Mouse (Mus musculus) forelimb bud, embryonic 11.5 days (tissue): ENCODE measurements around the gene Mcl1.
"Not testable (repeated sequence)": the region's sequence is repeated elsewhere in the genome, so short reads cannot be mapped to it uniquely, and the experiment has no call there.

ENCODE experiments used
- DNase-seq: peaks from one replicate; pipeline ENCODE4 v3.0.0-alpha.2; 2012; ENCODE audit warnings: low read depth, low spot score

The Mcl1 gene

DNA sequence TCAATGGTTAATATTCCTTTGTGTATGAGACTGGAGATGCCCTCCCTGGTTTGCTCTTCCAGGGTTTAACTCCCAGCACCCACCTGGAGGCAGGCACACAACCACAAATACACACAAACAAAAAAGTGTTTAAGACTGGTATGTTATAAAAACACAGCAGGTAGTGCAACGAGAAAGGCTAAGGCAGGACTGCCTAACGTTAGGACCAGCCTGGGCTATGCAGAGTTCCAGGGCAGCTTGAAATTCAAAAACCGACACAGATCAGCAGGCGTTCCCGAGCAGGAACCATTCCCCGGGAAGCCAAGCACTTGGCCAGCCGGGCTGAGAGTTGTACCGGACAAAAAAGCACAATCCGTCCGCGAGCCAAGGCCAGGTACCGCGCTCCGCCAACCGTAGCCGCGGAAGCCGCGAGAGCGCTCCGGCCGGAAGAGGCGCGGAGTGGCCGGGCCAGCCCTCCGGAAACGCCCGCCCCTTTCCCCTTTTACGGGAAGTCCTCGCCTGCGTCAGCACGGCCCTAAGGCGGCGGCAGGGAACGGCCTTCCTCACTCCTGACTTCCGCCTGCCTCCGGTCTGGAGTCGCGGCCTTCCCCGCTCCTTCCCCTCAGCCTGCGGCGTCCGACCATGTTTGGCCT lies at the start of gene Mcl1:
Gene Mcl1, plus strand, starts transcription at position 553 of the 632 bp plus-strand sequence.
- peak; percentile 93 for DNase-seq

GRCm38 (mm10) chr3:95609195-95609594 lies 49.4 kb upstream of the Mcl1 start:
- DNase-seq: no peak

DNA sequence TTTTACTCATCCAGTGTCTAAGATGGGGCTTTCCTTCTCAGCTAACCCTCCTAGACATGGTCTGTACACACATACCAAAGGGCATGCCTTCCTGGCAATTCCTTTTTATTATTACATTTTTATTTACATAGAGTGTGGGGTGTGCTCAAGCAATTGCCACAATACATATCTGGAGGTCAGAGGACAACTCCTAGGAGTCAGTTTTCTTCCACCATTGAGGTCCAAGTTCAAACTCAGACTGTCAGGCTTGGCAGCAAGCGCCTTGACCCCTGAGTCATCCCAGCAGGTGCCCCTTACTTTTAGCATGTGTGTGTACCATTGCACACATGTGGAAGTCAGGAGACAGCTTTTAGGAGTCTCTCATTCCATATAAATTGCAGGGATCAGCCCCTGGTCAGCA lies 44.6 kb upstream of the Mcl1 start:
- DNase-seq: no peak

DNA sequence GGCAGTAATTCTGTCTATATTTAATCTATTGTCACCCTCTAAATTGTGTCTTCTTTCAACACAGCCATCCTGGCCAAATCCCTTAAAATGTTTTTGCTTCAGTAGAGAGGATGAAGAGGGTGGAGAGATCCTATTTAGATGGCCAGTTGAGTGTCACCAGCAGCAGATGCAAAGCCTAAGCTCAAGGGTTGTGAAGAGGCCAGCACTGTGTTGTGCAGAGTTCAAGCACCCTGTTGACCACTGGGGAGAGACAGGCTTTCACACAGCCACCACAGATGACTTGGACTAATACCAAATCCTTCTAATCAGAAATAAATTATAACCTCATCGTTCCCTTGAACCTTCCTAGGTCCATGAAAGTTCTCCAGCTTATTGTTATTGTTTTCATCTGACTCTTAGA lies 40.1 kb upstream of the Mcl1 start:
- no peak for DNase-seq

- no peak for DNase-seq
Observed at GRCm38 (mm10) chr3:95621241-95621640, 37.3 kb upstream of the Mcl1 start.

DNA sequence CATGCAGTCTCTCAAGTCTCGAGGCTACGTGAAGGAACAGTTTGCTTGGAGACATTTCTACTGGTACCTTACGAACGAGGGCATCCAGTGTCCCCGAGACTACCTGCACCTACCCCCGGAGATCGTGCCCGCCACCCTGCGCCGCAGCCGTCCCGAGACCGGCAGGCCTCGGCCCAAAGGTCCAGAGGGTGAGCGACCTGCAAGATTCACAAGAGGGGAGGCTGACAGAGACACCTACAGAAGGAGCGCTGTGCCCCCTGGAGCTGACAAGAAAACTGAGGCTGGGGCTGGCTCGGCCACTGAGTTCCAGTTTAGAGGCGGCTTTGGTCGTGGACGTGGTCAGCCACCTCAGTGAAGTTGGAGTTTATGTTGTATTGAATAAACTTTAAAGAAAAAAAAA lies 36.2 kb upstream of the Mcl1 start:
- DNase-seq: not testable (repeated sequence)

DNA sequence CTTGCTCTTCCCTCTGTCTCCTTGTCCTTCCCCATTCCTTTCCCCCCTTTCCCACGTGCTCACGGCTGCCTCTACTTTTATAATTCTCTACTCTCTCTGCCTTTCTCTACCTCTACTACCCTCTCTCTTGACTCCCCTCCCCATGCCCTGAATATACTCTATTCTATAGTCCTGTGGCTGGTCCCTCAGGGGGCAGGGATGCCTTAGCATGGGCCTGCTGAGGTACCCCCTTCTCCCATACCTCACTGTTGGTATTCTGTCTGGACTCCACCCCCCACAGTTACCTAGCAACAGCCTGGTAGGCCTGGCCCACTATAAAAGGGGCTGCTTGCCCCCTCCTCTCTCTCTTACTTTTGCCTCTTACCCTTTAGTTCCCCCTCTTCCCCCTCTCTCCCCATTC lies 35.0 kb upstream of the Mcl1 start:
- no peak for DNase-seq

DNA sequence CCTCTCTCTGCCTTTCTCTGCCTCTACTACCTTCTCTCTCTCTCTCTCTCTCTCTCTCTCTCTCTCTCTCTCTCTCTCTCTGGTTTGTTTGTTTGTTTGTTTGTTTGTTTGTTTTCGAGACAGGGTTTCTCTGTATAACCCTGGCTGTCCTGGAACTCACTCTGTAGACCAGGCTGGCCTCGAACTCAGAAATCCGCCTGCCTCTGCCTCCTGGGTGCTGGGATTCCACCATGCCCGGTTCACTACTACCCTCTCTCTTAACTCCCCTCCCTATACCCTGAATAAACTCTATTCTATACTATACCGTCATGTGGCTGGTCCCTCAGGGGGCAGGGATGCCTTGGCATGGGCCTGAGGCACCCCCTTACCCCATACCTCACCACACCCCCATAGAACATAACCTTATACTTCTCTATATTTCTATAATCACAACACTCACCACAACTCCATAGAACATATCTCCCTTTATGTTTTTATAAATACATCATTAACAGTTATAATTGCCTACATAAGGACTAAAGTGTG lies 34.5 kb upstream of the Mcl1 start:
- DNase-seq: not testable (repeated sequence)

GRCm38 (mm10) chr3:95624628-95625503 lies 33.7 kb upstream of the Mcl1 start, which contains the start of gene Ensa:
Gene Ensa, plus strand, starts transcription at chr3:95624993.
- peak; percentile 99 for DNase-seq

DNA sequence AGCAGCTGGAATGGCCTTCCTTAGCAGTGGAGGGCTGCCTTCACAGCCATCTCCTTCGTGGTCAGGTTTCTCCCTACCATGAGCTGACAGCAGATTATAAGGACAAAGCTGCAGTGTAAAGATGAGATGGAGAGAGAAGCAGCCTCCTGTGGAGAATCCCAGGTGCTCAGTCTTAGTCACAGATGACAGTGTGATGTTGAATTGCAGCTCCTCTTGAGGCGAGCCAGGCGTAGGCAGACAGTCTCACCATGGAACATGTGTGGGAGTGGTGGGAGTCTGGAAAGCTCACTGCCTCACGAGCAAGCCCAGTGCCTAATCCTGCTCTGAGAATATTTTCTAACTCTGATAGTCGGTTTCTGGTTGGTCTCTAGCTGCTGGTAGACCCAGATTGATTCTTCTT lies 30.8 kb upstream of the Mcl1 start:
- DNase-seq: no peak

GRCm38 (mm10) chr3:95629755-95630154 lies 28.8 kb upstream of the Mcl1 start:
- DNase-seq: no peak

DNA sequence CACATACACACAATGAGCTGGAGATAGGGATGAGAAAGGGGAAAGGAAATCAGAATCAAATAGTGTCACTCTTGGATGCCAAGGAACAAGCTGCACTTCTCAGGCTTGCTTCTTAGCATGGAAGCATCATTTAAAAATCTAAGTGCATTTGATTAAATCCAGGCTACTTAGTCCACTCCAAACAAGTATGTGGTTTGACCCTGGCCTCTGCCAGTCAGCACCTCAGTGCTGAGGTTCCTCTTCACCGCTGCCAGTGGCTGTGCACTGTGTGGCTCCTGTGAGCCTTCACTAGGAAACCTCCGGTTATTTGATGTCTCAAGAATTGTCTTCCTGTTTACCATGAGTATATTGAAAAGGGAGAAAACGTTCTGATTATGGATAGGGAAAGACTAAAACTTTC lies 27.7 kb upstream of the Mcl1 start:
- DNase-seq: no peak

GRCm38 (mm10) chr3:95631304-95631703 lies 27.3 kb upstream of the Mcl1 start:
- no peak for DNase-seq

GRCm38 (mm10) chr3:95632648-95633588 lies 25.7 kb upstream of the Mcl1 start:
- DNase-seq: no peak

- DNase-seq: no peak
Observed at GRCm38 (mm10) chr3:95635636-95636035, 23.0 kb upstream of the Mcl1 start.

DNA sequence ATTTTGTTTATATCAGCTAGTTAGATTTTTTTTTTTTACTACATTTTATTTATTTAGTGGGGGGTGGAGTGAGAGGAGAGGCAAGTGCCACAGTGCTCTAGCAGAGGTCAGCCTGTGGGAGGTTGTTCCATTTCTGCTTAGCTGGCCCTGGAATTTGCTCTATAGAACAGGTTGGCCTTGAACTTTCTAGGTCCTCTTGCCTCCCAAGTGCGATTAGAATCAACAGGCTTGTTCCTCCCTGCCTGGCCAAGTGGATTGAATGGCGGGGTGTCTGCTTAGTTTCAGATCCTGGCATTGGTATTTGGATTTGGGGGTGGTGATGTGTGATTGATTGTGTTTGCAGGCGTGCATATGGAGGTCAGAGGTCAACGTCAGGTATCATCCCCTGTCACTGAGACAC lies 22.5 kb upstream of the Mcl1 start:
- DNase-seq: no peak

GRCm38 (mm10) chr3:95639694-95640093 lies 18.9 kb upstream of the Mcl1 start:
- DNase-seq: no peak

DNA sequence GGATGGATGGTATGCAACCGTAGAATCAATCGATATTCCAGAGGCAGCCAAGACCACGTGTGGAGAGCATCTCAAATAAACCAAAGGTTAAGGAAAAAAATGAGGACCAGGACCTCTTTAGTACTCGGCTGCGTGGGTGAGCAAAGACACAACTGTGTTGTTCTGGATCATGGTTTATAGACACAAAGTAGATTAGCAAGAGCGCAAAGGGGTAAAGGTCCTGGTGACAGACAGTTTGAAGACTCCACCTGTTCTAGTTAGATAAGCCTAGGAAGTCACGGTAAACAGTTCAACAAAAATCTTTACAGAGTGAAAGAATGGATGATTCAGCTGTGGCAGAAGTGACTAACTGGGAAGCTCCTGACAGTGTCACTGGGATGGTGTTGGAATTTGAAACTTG lies 15.5 kb upstream of the Mcl1 start:
- DNase-seq: no peak

GRCm38 (mm10) chr3:95645313-95646235 lies 13.0 kb upstream of the Mcl1 start:
- no peak for DNase-seq

DNA sequence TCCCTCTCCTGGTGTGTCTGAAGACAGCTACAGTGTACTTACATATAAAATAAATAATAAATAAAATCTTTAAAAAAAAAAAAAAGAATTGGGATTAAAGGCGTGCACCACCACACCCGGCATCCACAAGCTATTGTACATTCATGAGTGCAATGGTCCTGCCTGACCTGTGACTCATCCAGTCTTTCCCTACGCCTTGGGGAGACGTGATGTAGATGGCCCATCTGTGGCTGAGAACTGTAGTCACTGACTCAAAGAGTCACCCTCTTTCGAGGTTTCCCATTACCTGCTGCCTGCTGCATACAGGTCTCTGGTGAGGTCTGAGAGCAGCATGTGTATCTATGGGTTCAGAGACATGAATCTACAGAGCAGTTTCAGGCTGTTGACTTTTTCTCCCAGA lies 10.6 kb upstream of the Mcl1 start:
- DNase-seq: no peak
